Mouse (Mus musculus): ENCODE measurements at regions not wholly inside any gene's neighbourhood (a gene's known extent, or its start where the extent isn't known, plus 50 kb on each side); places are given as distances from the start of the nearest gene placed in this dataset.
"Not testable (repeated sequence)": the region's sequence is repeated elsewhere in the genome, so short reads cannot be mapped to it uniquely, and the experiment has no call there.

DNA sequence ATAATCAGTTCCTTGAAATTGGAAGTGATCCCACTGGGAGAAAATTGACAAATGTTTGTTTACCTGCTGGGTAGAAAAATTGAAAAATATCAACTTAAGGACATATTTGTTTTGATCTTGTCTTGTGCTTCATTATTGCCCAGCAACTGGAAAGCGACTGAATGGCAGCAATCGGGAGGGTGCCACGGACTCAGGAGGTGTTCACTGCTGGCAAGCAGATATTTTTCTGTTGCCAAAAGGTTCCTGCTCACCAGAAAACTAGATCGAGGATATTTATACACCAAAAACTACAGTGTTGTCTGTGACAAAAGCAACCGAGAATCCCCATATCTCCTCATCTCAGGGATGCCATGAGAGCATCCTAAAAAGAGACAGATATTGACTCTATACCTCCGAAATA, 71.4 kb downstream of the Gm21833 start:
- TF ChIP-seq CTCF (IDR thresholded peaks at IDR 0.05; ENCODE audit: borderline replicate concordance, insufficient read depth, low read depth, low read length) (no peak), POLR2A (IDR thresholded peaks at IDR 0.05; ENCODE audit: borderline replicate concordance, insufficient read depth, low read length) (no peak)
- Histone ChIP-seq H3K4me3 (replicated peaks; ENCODE audit: insufficient read depth, low read depth, low read length) (no peak overlapping the region), H3K27me3 (ENCODE audit: control insufficient read depth, insufficient read depth, low read length) (no peaks in the 10 kb centered on the region), H3K4me1 (ENCODE audit: control insufficient read depth, insufficient read depth, low read length) (0 out of 2 replicates have a peak, but pooled peaks cover 2% of the 10 kb centered on the region), H3K27ac (ENCODE audit: insufficient read depth, low read length) (no peak overlapping the region)
- DNase-seq = peak; percentile 40 to 77
- 19% methylated on average over 6 of the region's 6 CpGs for WGBS

DNA sequence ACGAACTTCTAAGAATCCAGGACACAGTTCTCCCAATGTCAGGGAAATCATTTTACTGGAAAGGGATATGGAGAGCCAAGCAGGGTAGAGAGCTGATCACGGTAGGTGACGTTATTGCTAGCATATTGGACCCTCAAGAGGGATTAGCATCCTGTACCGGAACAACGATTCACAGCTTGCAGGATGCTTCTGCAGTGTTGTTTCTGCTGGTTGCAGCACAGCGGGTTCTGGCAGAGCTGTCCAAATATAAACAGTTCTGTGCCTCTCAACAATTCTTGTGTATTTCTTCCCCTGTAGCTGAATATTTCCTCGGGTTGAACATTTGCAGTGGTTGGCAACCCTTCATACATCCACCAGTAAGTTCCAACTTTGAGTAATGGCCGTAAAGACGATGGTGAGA, 92.4 kb downstream of the Gm21833 start:
- H3K4me3 ChIP-seq (replicated peaks; ENCODE audit: insufficient read depth, low read depth, low read length) = no peak overlapping the region
- 32% methylated on average over 9 of the region's 9 CpGs for WGBS
- no peaks in the 10 kb centered on the region for H3K4me1 ChIP-seq (ENCODE audit: control insufficient read depth, insufficient read depth, low read length)
- H3K27me3 ChIP-seq (ENCODE audit: control insufficient read depth, insufficient read depth, low read length) = no peaks in the 10 kb centered on the region
- H3K27ac ChIP-seq (ENCODE audit: insufficient read depth, low read length) = no peak overlapping the region
- no peak for TF ChIP-seq CTCF (IDR thresholded peaks at IDR 0.05; ENCODE audit: borderline replicate concordance, insufficient read depth, low read depth, low read length)
- DNase-seq = peak; percentile 32 to 62

DNA sequence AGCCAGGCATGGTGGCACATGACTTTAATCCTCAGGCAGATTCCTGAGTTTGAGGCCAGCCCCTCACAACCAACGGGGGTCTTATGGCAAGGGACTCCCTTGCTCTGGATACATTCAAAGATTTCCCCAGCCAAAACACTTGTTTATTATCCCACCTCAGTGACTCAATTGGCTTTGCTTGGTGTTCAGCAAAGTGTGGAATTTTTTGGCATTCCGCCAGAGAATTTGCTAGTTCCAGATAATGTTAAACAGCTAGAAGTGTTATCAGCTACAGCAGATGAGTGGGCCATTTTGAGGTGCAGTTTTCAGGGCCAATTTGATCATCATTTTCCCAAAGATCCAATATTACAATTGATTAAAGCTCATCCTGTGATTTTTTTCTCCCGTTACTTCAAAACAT, 130.8 kb downstream of the Gm21833 start:
- not testable (repeated sequence) for DNase-seq; H3K4me3 ChIP-seq (replicated peaks; ENCODE audit: insufficient read depth, low read depth, low read length); H3K4me1 ChIP-seq (ENCODE audit: control insufficient read depth, insufficient read depth, low read length); H3K27ac ChIP-seq (ENCODE audit: insufficient read depth, low read length); H3K27me3 ChIP-seq (ENCODE audit: control insufficient read depth, insufficient read depth, low read length)
- WGBS = 49% methylated on average over 3 of the region's 3 CpGs

GRCm38 (mm10) chr16:82991705-82992104, 163.5 kb downstream of the Gm21833 start:
- H3K4me3 ChIP-seq (replicated peaks; ENCODE audit: insufficient read depth, low read depth, low read length) = no peak overlapping the region
- WGBS = 97% methylated on average over 2 of the region's 2 CpGs
- H3K4me1 ChIP-seq (ENCODE audit: control insufficient read depth, insufficient read depth, low read length) = no peaks in the 10 kb centered on the region
- no peak for DNase-seq
- TF ChIP-seq POLR2A (IDR thresholded peaks at IDR 0.05; ENCODE audit: borderline replicate concordance, insufficient read depth, low read length) (no peak), CTCF (IDR thresholded peaks at IDR 0.05; ENCODE audit: borderline replicate concordance, insufficient read depth, low read depth, low read length) (no peak)
- no peaks in the 10 kb centered on the region for H3K27me3 ChIP-seq (ENCODE audit: control insufficient read depth, insufficient read depth, low read length)
- H3K27ac ChIP-seq (ENCODE audit: insufficient read depth, low read length) = no peak overlapping the region

GRCm38 (mm10) chr16:82997861-82998260, 169.7 kb downstream of the Gm21833 start:
- 30% methylated on average over 4 of the region's 4 CpGs for WGBS
- Histone ChIP-seq H3K4me3 (replicated peaks; ENCODE audit: insufficient read depth, low read depth, low read length) (no peak overlapping the region), H3K27me3 (ENCODE audit: control insufficient read depth, insufficient read depth, low read length) (no peaks in the 10 kb centered on the region), H3K27ac (ENCODE audit: insufficient read depth, low read length) (no peak overlapping the region), H3K4me1 (ENCODE audit: control insufficient read depth, insufficient read depth, low read length) (no peaks in the 10 kb centered on the region)
- no peak for DNase-seq
- no peak for TF ChIP-seq CTCF (IDR thresholded peaks at IDR 0.05; ENCODE audit: borderline replicate concordance, insufficient read depth, low read depth, low read length)
- no peak for TF ChIP-seq POLR2A (IDR thresholded peaks at IDR 0.05; ENCODE audit: borderline replicate concordance, insufficient read depth, low read length)

DNA sequence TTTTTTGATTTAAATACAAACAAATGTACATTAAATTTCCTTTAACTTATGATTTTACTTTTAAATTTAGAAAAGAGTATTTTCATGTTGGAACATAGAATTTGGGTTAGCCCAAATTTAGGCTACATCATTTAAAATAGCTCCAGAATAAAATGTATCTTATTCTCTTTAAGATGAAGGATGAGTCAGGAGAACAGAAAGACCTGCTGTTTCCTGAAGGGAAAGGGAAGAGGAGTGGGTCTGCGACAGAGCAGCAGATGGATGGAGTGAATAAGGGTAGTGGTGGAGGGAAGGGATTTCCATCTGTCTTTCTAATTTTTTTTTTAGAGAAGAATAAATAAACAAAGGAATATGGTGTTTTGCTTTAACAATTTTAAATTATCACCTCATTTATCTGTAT, 193.1 kb downstream of the Gm21833 start:
- Histone ChIP-seq H3K4me1 (ENCODE audit: control insufficient read depth, insufficient read depth, low read length) (no peaks in the 10 kb centered on the region), H3K27ac (ENCODE audit: insufficient read depth, low read length) (no peak overlapping the region), H3K27me3 (ENCODE audit: control insufficient read depth, insufficient read depth, low read length) (no peaks in the 10 kb centered on the region), H3K4me3 (replicated peaks; ENCODE audit: insufficient read depth, low read depth, low read length) (no peak overlapping the region)
- 48% methylated on average over 1 of the region's 1 CpGs for WGBS
- TF ChIP-seq POLR2A (IDR thresholded peaks at IDR 0.05; ENCODE audit: borderline replicate concordance, insufficient read depth, low read length) (no peak), CTCF (IDR thresholded peaks at IDR 0.05; ENCODE audit: borderline replicate concordance, insufficient read depth, low read depth, low read length) (no peak)
- DNase-seq = no peak

DNA sequence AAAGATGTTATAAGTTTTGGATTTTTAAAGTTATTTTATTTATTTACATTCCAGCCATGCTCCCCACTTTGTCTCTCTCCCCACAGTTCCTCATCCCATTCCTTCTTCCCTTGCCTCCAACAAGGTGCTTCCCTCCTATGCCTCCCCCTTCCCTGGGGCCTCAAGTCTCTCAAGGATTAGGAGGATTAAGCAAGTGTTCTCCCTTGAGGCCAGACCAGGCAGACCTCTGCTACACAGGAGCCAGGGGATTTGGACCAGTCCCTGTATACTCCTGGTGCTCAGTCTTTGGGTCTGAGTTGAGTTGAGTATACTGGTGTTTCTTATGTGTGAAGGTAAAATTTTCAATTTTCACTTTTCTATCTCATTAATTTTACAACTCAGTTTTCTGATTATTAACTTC, 235.2 kb downstream of the Gm21833 start:
- H3K4me3 ChIP-seq (replicated peaks; ENCODE audit: insufficient read depth, low read depth, low read length) = no peak overlapping the region
- no peak overlapping the region for H3K27ac ChIP-seq (ENCODE audit: insufficient read depth, low read length)
- no peaks in the 10 kb centered on the region for H3K4me1 ChIP-seq (ENCODE audit: control insufficient read depth, insufficient read depth, low read length)
- TF ChIP-seq CTCF (IDR thresholded peaks at IDR 0.05; ENCODE audit: borderline replicate concordance, insufficient read depth, low read depth, low read length) = no peak
- no peak for TF ChIP-seq POLR2A (IDR thresholded peaks at IDR 0.05; ENCODE audit: borderline replicate concordance, insufficient read depth, low read length)
- DNase-seq = no peak
- no peaks in the 10 kb centered on the region for H3K27me3 ChIP-seq (ENCODE audit: control insufficient read depth, insufficient read depth, low read length)

GRCm38 (mm10) chr16:83071488-83071887, 243.3 kb downstream of the Gm21833 start:
- DNase-seq = no peak
- 77% methylated on average over 2 of the region's 2 CpGs for WGBS
- no peaks in the 10 kb centered on the region for H3K27me3 ChIP-seq (ENCODE audit: control insufficient read depth, insufficient read depth, low read length)

GRCm38 (mm10) chr16:83092059-83092458, 263.9 kb downstream of the Gm21833 start:
- Histone ChIP-seq H3K4me3 (replicated peaks; ENCODE audit: insufficient read depth, low read depth, low read length) (no peak overlapping the region), H3K4me1 (ENCODE audit: control insufficient read depth, insufficient read depth, low read length) (no peaks in the 10 kb centered on the region), H3K27me3 (ENCODE audit: control insufficient read depth, insufficient read depth, low read length) (no peaks in the 10 kb centered on the region), H3K27ac (ENCODE audit: insufficient read depth, low read length) (no peak overlapping the region)
- whole genome bisulfite sequencing = 93% methylated on average over 2 of the region's 2 CpGs
- DNase-seq = no peak
- no peak for TF ChIP-seq POLR2A (IDR thresholded peaks at IDR 0.05; ENCODE audit: borderline replicate concordance, insufficient read depth, low read length)

More at GRCm38 (mm10) chr16:83071488-83071887, 243.3 kb downstream of the Gm21833 start:
- no peak overlapping the region for H3K4me3 ChIP-seq (replicated peaks; ENCODE audit: insufficient read depth, low read depth, low read length)
- no peak for TF ChIP-seq POLR2A (IDR thresholded peaks at IDR 0.05; ENCODE audit: borderline replicate concordance, insufficient read depth, low read length)
- no peak for TF ChIP-seq CTCF (IDR thresholded peaks at IDR 0.05; ENCODE audit: borderline replicate concordance, insufficient read depth, low read depth, low read length)
- H3K27ac ChIP-seq (ENCODE audit: insufficient read depth, low read length) = no peak overlapping the region
- no peaks in the 10 kb centered on the region for H3K4me1 ChIP-seq (ENCODE audit: control insufficient read depth, insufficient read depth, low read length)
